Mouse (Mus musculus) liver, embryonic 14.5 days (tissue): Measurements from ENCODE around the gene Nectin4.

ENCODE experiments used
- CTCF ChIP-seq: IDR thresholded peaks from 2 replicates; pipeline ENCODE4 v1.5.1; 2016; ENCODE audit warnings: antibody characterized with exemption, low read depth, control low read depth
- EP300 ChIP-seq: IDR thresholded peaks from 2 replicates; pipeline ENCODE4 v1.6.1; 2016; ENCODE audit warnings: antibody characterized with exemption, low read depth

DNA sequence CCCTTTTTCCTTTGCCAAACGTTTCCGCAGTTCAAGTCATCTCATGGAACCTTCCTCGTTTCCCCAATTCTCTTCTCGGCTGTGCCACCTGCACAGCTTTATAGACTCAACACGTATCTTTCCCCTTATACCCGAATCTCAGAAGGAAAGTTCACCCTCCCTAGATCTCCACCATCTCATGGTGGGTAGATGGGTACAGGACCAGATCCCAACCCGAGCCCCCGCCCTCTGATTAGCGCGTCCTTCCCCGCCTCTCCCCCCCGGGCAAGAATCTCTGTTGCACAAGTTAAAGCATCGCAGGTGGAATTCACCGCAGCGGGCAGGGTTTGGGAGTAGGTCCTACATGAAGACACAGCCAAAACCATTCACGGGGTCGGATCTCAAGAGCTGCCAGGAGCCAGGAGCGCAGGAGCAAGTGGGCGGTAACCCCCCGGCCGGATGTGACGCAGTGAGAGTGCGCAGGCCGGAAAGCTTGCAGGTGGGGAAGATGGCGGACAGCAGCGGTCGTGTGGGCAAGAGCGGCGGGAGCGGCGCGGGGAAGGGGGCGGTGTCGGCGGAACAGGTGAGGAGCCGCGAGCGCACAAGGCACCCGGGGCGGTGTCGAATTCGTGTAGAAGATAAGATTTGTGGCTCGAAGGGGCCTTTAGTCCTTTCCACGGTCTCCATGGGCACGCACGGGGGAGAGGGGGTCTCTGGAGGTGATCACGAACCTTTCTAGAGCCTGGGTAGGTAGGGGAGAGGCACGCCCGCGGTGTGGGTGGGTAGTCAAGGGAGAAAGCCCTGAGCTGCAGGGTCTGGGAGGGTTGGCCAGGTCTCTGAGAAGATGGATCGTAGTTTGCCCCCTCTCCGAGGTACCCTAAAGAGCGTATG, 24.4 kb upstream of the Nectin4 start, which contains the start of the genes Nit1 and Pfdn2:
- TF ChIP-seq CTCF (no peak), EP300 (no peak)
